Comparison of ENCODE assay signal across 8 mouse cellular contexts in the genomic region with DNA sequence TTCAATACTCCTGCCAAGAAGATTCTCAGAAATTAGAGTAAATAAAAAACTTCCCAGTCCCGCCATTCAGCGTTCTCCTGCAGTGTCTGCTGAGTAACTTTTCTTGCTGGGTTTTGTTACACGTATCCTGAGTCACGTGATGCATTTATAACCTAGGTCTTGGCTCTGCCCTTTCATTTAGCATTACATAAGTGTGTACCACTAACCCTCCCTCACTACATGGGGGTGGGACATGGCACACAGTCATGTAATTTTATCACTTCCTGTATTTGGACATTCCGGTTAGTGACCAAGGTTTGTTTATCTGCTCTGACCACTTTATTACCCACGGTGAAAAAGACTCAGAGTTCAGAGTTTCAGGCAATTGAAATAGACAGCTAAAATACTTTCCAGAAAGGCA.
DNase-seq lines count a peak whose midpoint lies in the region; ATAC-seq and TF ChIP-seq lines count a peak whose summit lies in the region.

No protein-coding gene starts in this region.

- H3K4me3 ChIP-seq in liver, postnatal 0 days (ENCODE audit: low read depth, low read length) = no peak overlapping the region
- H3K4me3 ChIP-seq in kidney, postnatal 0 days (replicated peaks; ENCODE audit: low read depth, low read length) = no peak overlapping the region
- no peak overlapping the region for H3K4me3 ChIP-seq in hindbrain, embryonic 12.5 days
- no peak overlapping the region for H3K4me3 ChIP-seq in forebrain, postnatal 0 days (ENCODE audit: low read depth, low read length)

- WGBS in liver, postnatal 0 days (ENCODE audit: insufficient replicate concordance) = 56% methylated on average over 6 of the region's 6 CpGs
- 21% methylated on average over 6 of the region's 6 CpGs for WGBS in kidney, postnatal 0 days
- WGBS in hindbrain, embryonic 12.5 days = 73% methylated on average over 6 of the region's 6 CpGs
- 80% methylated on average over 6 of the region's 6 CpGs for WGBS in forebrain, postnatal 0 days

- H3K36me3 ChIP-seq in liver, postnatal 0 days (replicated peaks; ENCODE audit: insufficient read depth, low read length) = no peaks in the 10 kb centered on the region; the same call in 1 of the 2 replicates
- 0 out of 2 replicates have a peak, but pooled peaks cover 6% of the 10 kb centered on the region for H3K36me3 ChIP-seq in kidney, postnatal 0 days (ENCODE audit: insufficient read depth, low read length)
- peaks cover 13% of the 10 kb centered on the region for H3K36me3 ChIP-seq in hindbrain, embryonic 12.5 days
- H3K36me3 ChIP-seq in forebrain, postnatal 0 days (ENCODE audit: insufficient read depth) = no peaks in the 10 kb centered on the region

- no peak overlapping the region for H3K9ac ChIP-seq in liver, postnatal 0 days (replicated peaks)
- H3K9ac ChIP-seq in kidney, postnatal 0 days (ENCODE audit: low read depth, low read length) = no peak overlapping the region
- H3K9ac ChIP-seq in hindbrain, embryonic 12.5 days = no peak overlapping the region
- H3K9ac ChIP-seq in forebrain, postnatal 0 days = no peak overlapping the region

- no peak overlapping the region for H3K27ac ChIP-seq in liver, postnatal 0 days (ENCODE audit: low read depth)
- H3K27ac ChIP-seq in kidney, postnatal 0 days = no peak overlapping the region
- H3K27ac ChIP-seq in hindbrain, embryonic 12.5 days = no peak overlapping the region
- no peak overlapping the region for H3K27ac ChIP-seq in forebrain, postnatal 0 days (ENCODE audit: low read depth, low read length)

- no peak for DNase-seq in liver, postnatal 0 days
- DNase-seq in liver = no peak
- DNase-seq in heart, adult 8-10 months (ENCODE audit: low spot score) = peak; percentile 70
- peak; percentile 68 for DNase-seq in kidney, postnatal 0 days (ENCODE audit: low spot score)
- peak; percentile 53 for DNase-seq in skeletal muscle tissue, adult 2 months (ENCODE audit: low read depth, low spot score)
- no peak for DNase-seq in left cerebral cortex, adult 18-20 months (ENCODE audit: low spot score in 2 of 2)
- no peak for DNase-seq in forebrain, postnatal 0 days

- no peaks in the 10 kb centered on the region for H3K9me3 ChIP-seq in liver, postnatal 0 days (ENCODE audit: low read length)
- H3K9me3 ChIP-seq in kidney, postnatal 0 days (replicated peaks; ENCODE audit: low read length) = no peaks in the 10 kb centered on the region
- no peaks in the 10 kb centered on the region for H3K9me3 ChIP-seq in hindbrain, embryonic 12.5 days (replicated peaks)
- H3K9me3 ChIP-seq in forebrain, postnatal 0 days (ENCODE audit: low read length) = no peaks in the 10 kb centered on the region

- H3K4me2 ChIP-seq in liver, postnatal 0 days (ENCODE audit: low read depth, low read length) = no peak overlapping the region
- peak overlapping the region; percentile 4; the same call in 1 of the 2 replicates for H3K4me2 ChIP-seq in kidney, postnatal 0 days (ENCODE audit: low read length)
- no peak overlapping the region for H3K4me2 ChIP-seq in hindbrain, embryonic 12.5 days (replicated peaks)
- no peak overlapping the region for H3K4me2 ChIP-seq in forebrain, postnatal 0 days (ENCODE audit: low read depth)

- no peak for TF ChIP-seq CTCF in liver, postnatal 0 days (IDR thresholded peaks at IDR 0.05; ENCODE audit: low read depth)
- TF ChIP-seq CTCF in kidney, postnatal 0 days (IDR thresholded peaks at IDR 0.05; ENCODE audit: low read depth) = no peak
- TF ChIP-seq CTCF in forebrain, postnatal 0 days (IDR thresholded peaks at IDR 0.05; ENCODE audit: low read depth) = no peak

- TF ChIP-seq EP300 in liver, postnatal 0 days (IDR thresholded peaks at IDR 0.05; ENCODE audit: low read depth) = no peak

- peak; percentile 38; the same call in 1 of the 2 replicates for ATAC-seq in liver, postnatal 0 days
- ATAC-seq in kidney, postnatal 0 days (replicated peaks; ENCODE audit: low FRiP score, low read depth) = no peak
- no peak for ATAC-seq in hindbrain, embryonic 12.5 days (ENCODE audit: low FRiP score)
- no peak for ATAC-seq in forebrain, postnatal 0 days

- H3K4me1 ChIP-seq in liver, postnatal 0 days (ENCODE audit: insufficient read depth) = peaks cover 3% of the 10 kb centered on the region; the same call in 1 of the 2 replicates
- 0 out of 2 replicates have a peak, but pooled peaks cover 11% of the 10 kb centered on the region for H3K4me1 ChIP-seq in kidney, postnatal 0 days (replicated peaks; ENCODE audit: insufficient read depth, low read length)
- H3K4me1 ChIP-seq in hindbrain, embryonic 12.5 days = no peaks in the 10 kb centered on the region
- 0 out of 2 replicates have a peak, but pooled peaks cover 2% of the 10 kb centered on the region for H3K4me1 ChIP-seq in forebrain, postnatal 0 days (ENCODE audit: insufficient read depth)

- H3K27me3 ChIP-seq in liver, postnatal 0 days (ENCODE audit: insufficient read depth, low read length) = no peaks in the 10 kb centered on the region
- no peaks in the 10 kb centered on the region for H3K27me3 ChIP-seq in kidney, postnatal 0 days (ENCODE audit: insufficient read depth, low read length)
- no peaks in the 10 kb centered on the region for H3K27me3 ChIP-seq in hindbrain, embryonic 12.5 days
- H3K27me3 ChIP-seq in forebrain, postnatal 0 days (ENCODE audit: insufficient read depth, low read length) = no peaks in the 10 kb centered on the region

Comparison
In these comparisons a context has a peak if more than half of its experiments do, and no peak if none do; other contexts are left out.
1. DNase-seq: peak in heart, adult 8-10 months (single experiment), kidney, postnatal 0 days (single experiment) and skeletal muscle tissue, adult 2 months (single experiment); none in liver, postnatal 0 days (single experiment), liver (single experiment), left cerebral cortex, adult 18-20 months (0 of 2) and forebrain, postnatal 0 days (single experiment).